Mouse (Mus musculus) erythroblast, embryonic 14.5 days (primary cell): ENCODE results near the gene Rtn4r.

Source experiments
- GATA1 ChIP-seq: IDR thresholded peaks from 2 replicates; pipeline ENCODE4 v1.6.1; 2012; ENCODE audit warnings: low read length, inconsistent platforms, mixed read lengths
- TAL1 ChIP-seq: IDR thresholded peaks from 3 replicates; pipeline ENCODE4 v1.6.1; 2012; ENCODE audit warnings: low read length, inconsistent platforms, mixed read lengths

DNA sequence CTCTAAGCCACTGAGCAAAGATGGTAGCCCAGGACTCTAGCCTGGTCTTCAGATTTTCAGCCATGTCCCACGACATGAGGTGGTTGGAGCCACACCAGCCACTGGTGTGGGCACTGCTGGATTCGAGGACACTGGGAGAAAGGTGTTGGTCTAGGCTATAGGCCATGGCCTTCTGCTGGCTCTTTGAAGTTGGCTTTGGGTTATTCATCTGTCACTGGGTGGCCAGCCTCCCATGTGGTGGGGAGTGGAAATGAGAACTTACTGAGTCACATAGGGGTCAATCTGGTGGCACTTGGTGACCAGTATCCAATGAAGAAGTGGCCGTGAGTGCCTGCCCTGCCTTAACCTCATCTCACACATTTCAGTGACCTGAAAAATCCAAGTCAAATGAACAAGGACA lies 1.2 kb upstream of the Rtn4r start:
- TF ChIP-seq GATA1 (no peak), TAL1 (no peak)
